Mouse (Mus musculus): ENCODE data around the gene Kbtbd13.

DNA sequence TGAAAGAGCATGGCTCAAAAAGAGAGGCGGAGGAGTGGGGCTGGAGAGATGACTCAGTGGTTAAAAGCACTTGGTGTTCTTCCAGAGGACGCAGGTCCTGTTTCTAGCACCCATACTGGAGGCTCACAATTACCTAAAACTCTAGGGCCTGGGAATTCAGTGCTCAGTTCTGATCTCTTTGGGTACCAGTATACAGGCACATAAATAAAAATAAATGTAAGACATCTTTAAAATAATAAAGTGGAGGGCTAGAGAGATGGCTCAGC lies 13.7 kb upstream of the Kbtbd13 start:
- TF ChIP-seq EP300 (IDR thresholded peaks at IDR 0.05; ENCODE audit: low read depth in 1 of 2, low read length in 2 of 2) (no peak), USF1 (IDR thresholded peaks at IDR 0.05; ENCODE audit: low read depth, low read length) (no peak), CTCF (IDR thresholded peaks at IDR 0.05 in 2 of 3, conservative IDR thresholded peaks at IDR 0.05 in 1 of 3; ENCODE audit: control insufficient read depth in 1 of 3, insufficient read depth in 1 of 3, low read depth in 2 of 3, low read length in 3 of 3, poor library complexity in 1 of 3, severe bottlenecking in 1 of 3) (no peak), CHD2 (IDR thresholded peaks at IDR 0.05; ENCODE audit: low read length) (no peak), ZNF384 (IDR thresholded peaks at IDR 0.05; ENCODE audit: low read depth, low read length) (no peak), GABPA (IDR thresholded peaks at IDR 0.05; ENCODE audit: low read depth, low read length) (no peak), ZMIZ1 (IDR thresholded peaks at IDR 0.05; ENCODE audit: low read depth, low read length) (no peak), POLR2A (IDR thresholded peaks at IDR 0.05; ENCODE audit: control insufficient read depth in 1 of 2, insufficient read depth in 1 of 2, low read depth in 1 of 2, low read length in 2 of 2, poor library complexity in 1 of 2) (no peak), MAX (IDR thresholded peaks at IDR 0.05; ENCODE audit: low read length) (no peak)

All from MEL (cell line).